Mouse (Mus musculus) ES-E14 (cell line): ENCODE results near the gene Elmo1. TPM values are rescaled to one million over a fixed set of nuclear protein-coding genes. Genes with fewer than 3 reads are reported as not detected.
A peak's percentile ranks its signal among the peaks of the same experiment; 100 is the strongest.

ENCODE experiments used
- DNase-seq: peaks from one replicate; pipeline ENCODE4 v3.0.0-alpha.2; 2013; ENCODE audit warnings: low read depth, low spot score
- H3K27ac ChIP-seq: 2 replicates; pipeline ENCODE4 v1.5.1; 2012; ENCODE audit warnings: low read depth, mild to moderate bottlenecking, low read length, moderate library complexity, mixed read lengths; ENCODE audit not compliant: poor library complexity, insufficient read depth, severe bottlenecking
- H3K36me3 ChIP-seq: 2 replicates; pipeline ENCODE4 v1.6.1; 2012; ENCODE audit warnings: mild to moderate bottlenecking, low read length, moderate library complexity, mixed read lengths; ENCODE audit not compliant: control insufficient read depth, poor library complexity, insufficient read depth, severe bottlenecking
- H3K4me1 ChIP-seq, 2 experiments: fragments of 150-350 bp in 1 of 2; sonication (generic) in 1 of 2; 2 replicates each; pipeline ENCODE4 v1.6.1; 2012; ENCODE audit warnings: low read length in 2 of 2, mild to moderate bottlenecking in 1 of 2, mixed read lengths in 1 of 2; ENCODE audit not compliant: control insufficient read depth in 2 of 2, insufficient read depth in 2 of 2, poor library complexity in 1 of 2
- H3K4me3 ChIP-seq, 2 experiments: fragments of 150-350 bp in 1 of 2; sonication (generic) in 1 of 2; 2 replicates each; pipeline ENCODE4 v1.5.1; 2012; ENCODE audit warnings: low read length in 2 of 2, low read depth in 1 of 2, mild to moderate bottlenecking in 1 of 2, mixed read lengths in 1 of 2; ENCODE audit not compliant: insufficient read depth in 1 of 2, poor library complexity in 1 of 2, severe bottlenecking in 1 of 2
- H3K9ac ChIP-seq: 2 replicates; pipeline ENCODE4 v1.6.1; 2012; ENCODE audit warnings: low read depth, mild to moderate bottlenecking, low read length, mixed read lengths; ENCODE audit not compliant: poor library complexity, insufficient read depth, severe bottlenecking
- H3K9me3 ChIP-seq: fragments of 150-350 bp; sonication (generic); 2 replicates; pipeline ENCODE4 v1.6.1; 2012; ENCODE audit warnings: low read depth, mild to moderate bottlenecking, low read length; ENCODE audit not compliant: control insufficient read depth, insufficient read depth
- CHD2 ChIP-seq: IDR thresholded peaks from 2 replicates; pipeline ENCODE4 v1.6.1; 2014; ENCODE audit warnings: mild to moderate bottlenecking, low read depth, low read length, inconsistent platforms
- HCFC1 ChIP-seq: IDR thresholded peaks from 2 replicates; pipeline ENCODE4 v1.6.1; 2012; ENCODE audit warnings: low read length, inconsistent platforms, borderline replicate concordance; ENCODE audit not compliant: insufficient read depth
- MAFK ChIP-seq: IDR thresholded peaks from 2 replicates; pipeline ENCODE4 v1.6.1; 2014; ENCODE audit warnings: mild to moderate bottlenecking, low read depth, low read length, inconsistent platforms; ENCODE audit not compliant: insufficient read depth
- ZC3H11A ChIP-seq: IDR thresholded peaks from 2 replicates; pipeline ENCODE4 v1.6.1; 2012; ENCODE audit warnings: low read depth, mild to moderate bottlenecking, inconsistent platforms, low read length, borderline replicate concordance
- ZNF384 ChIP-seq: IDR thresholded peaks from 2 replicates; pipeline ENCODE4 v1.6.1; 2012; ENCODE audit warnings: low read depth, low read length, inconsistent platforms
- in situ Hi-C, 2 experiments: fragments of 600-800 bp; cut with MboI; formaldehyde crosslinking; loops; one replicate each; pipeline ENCODE4 v1.15.1; 2025; ENCODE audit warnings: low sequenced_read_pairs in 2 of 2, inconsistent platforms in 1 of 2; ENCODE audit not compliant: unreplicated experiment in 2 of 2
- total RNA-seq: library from RNA; depleted of rRNA; stranded (reverse); fragments of 300-350 nt; gene quantifications from 2 replicates; pipeline ENCODE4 v1.2.3, GENCODE M21; 2012

The Elmo1 gene
- total RNA-seq, 1 experiment = 3.7 TPM

- no peak for TF ChIP-seq MAFK
- no peak for TF ChIP-seq HCFC1
- no peak for TF ChIP-seq ZC3H11A
- TF ChIP-seq CHD2 = no peak
- no peak for TF ChIP-seq ZNF384
- Histone ChIP-seq H3K4me1 (no peaks in the 10 kb centered on the region), H3K4me3 (no peak overlapping the region), H3K36me3 (no peaks in the 10 kb centered on the region), H3K9ac (no peak overlapping the region), H3K27ac (no peak overlapping the region), H3K9me3 (no peaks in the 10 kb centered on the region)
- in situ Hi-C loops = no loop called here
- peak; percentile 12 for DNase-seq
Measured at GRCm38 (mm10) chr13:20433221-20433858, 342.9 kb downstream of the Elmo1 start.

GRCm38 (mm10) chr13:20434071-20434470 is 343.7 kb downstream of the Elmo1 start:
- in situ Hi-C loops = no loop called here
- no peak for TF ChIP-seq CHD2
- TF ChIP-seq ZNF384 = no peak
- TF ChIP-seq ZC3H11A = no peak
- no peak for TF ChIP-seq HCFC1
- H3K4me3 ChIP-seq = no peak overlapping the region

GRCm38 (mm10) chr13:20439488-20439887 is 349.1 kb downstream of the Elmo1 start:
- DNase-seq = peak; percentile 13
- H3K36me3 ChIP-seq = no peaks in the 10 kb centered on the region
- peak overlapping the region; percentile 44; the same call in 1 of the 2 replicates for H3K27ac ChIP-seq
- H3K9me3 ChIP-seq = no peaks in the 10 kb centered on the region
- H3K9ac ChIP-seq = no peak overlapping the region
- in situ Hi-C loops = no loop called here
- TF ChIP-seq CHD2 = no peak
- 0 out of 2 replicates have a peak, but pooled peaks have one; percentile 45 for TF ChIP-seq MAFK
- H3K4me1 ChIP-seq = peaks cover 2 to 4% of the 10 kb centered on the region in 2 experiments; a peak in 2 of 4 replicates
- H3K4me3 ChIP-seq = no peak overlapping the region

More at GRCm38 (mm10) chr13:20434071-20434470, 343.7 kb downstream of the Elmo1 start:
- no peaks in the 10 kb centered on the region for H3K4me1 ChIP-seq
- H3K36me3 ChIP-seq = no peaks in the 10 kb centered on the region
- no peak overlapping the region for H3K9ac ChIP-seq
- H3K9me3 ChIP-seq = no peaks in the 10 kb centered on the region
- no peak overlapping the region for H3K27ac ChIP-seq
- DNase-seq = no peak

GRCm38 (mm10) chr13:20450831-20451353 is 360.5 kb downstream of the Elmo1 start:
- H3K27ac ChIP-seq = no peak overlapping the region
- in situ Hi-C loops = no loop called here
- TF ChIP-seq HCFC1 (no peak), CHD2 (no peak), ZNF384 (no peak), MAFK (no peak), ZC3H11A (no peak)

GRCm38 (mm10) chr13:20454357-20454756 is 364.0 kb downstream of the Elmo1 start:
- Histone ChIP-seq H3K9ac (no peak overlapping the region), H3K4me1 (peaks cover 0 to 2% of the 10 kb centered on the region in 2 experiments; a peak in 2 of 4 replicates), H3K27ac (no peak overlapping the region), H3K36me3 (no peaks in the 10 kb centered on the region; the same call in 1 of the 2 replicates), H3K9me3 (no peaks in the 10 kb centered on the region), H3K4me3 (no peak overlapping the region)
- no peak for DNase-seq
- TF ChIP-seq ZNF384 (no peak), HCFC1 (no peak), MAFK (no peak), ZC3H11A (no peak), CHD2 (no peak)
- in situ Hi-C loops = no loop called here

More at GRCm38 (mm10) chr13:20450831-20451353, 360.5 kb downstream of the Elmo1 start:
- H3K9me3 ChIP-seq = no peaks in the 10 kb centered on the region
- no peak overlapping the region for H3K9ac ChIP-seq
- DNase-seq = no peak
- H3K36me3 ChIP-seq = no peaks in the 10 kb centered on the region; the same call in 1 of the 2 replicates
- no peak overlapping the region for H3K4me3 ChIP-seq
- H3K4me1 ChIP-seq = peaks cover 0 to 2% of the 10 kb centered on the region in 2 experiments; a peak in 2 of 4 replicates
